11 mouse cellular contexts compared by ENCODE assay signal in genomic region chr1:63247831-63248359, GRCm38 (mm10). TPM values are rescaled to one million over a fixed set of nuclear protein-coding genes. Genes with fewer than 3 reads are reported as not detected.
DNase-seq lines count a peak whose midpoint lies in the region; ATAC-seq lines count a peak whose summit lies in the region.
"Had no signal": no experiment of that assay in that cellular context is flagged by ENCODE, and none has a peak within 500 bp of the region (broad histone marks: within the 10 kb centered on the region; RNA-seq: fewer than 3 reads in every experiment).

No protein-coding gene starts in this region.

- H3K4me2 ChIP-seq in kidney, embryonic 16.5 days (replicated peaks; ENCODE audit: low read depth, low read length) = peak overlapping the region; percentile 57
- peak overlapping the region; percentile 44 for H3K4me2 ChIP-seq in embryonic facial prominence, embryonic 12.5 days (replicated peaks)
- H3K4me2 ChIP-seq in intestine, embryonic 14.5 days (ENCODE audit: low read length) = peak overlapping the region; percentile 60
- H3K4me2 ChIP-seq in neural tube, embryonic 14.5 days (ENCODE audit: low read depth, low read length) = peak overlapping the region; percentile 46

- ATAC-seq in kidney, embryonic 16.5 days (ENCODE audit: low FRiP score, low TSS enrichment) = no peak
- no peak for ATAC-seq in embryonic facial prominence, embryonic 12.5 days (ENCODE audit: insufficient number of reproducible peaks, insufficient read depth, low FRiP score, low TSS enrichment)
- no peak for ATAC-seq in intestine, embryonic 14.5 days (replicated peaks; ENCODE audit: low FRiP score, low TSS enrichment, low read depth)
- no peak for ATAC-seq in neural tube, embryonic 14.5 days (ENCODE audit: low read depth)
- ATAC-seq in megakaryocyte progenitor cell, adult 5-6 weeks (replicated peaks; ENCODE audit: poor library complexity) = no peak

- no peaks in the 10 kb centered on the region for H3K9me3 ChIP-seq in kidney, embryonic 16.5 days (ENCODE audit: low read length)
- no peaks in the 10 kb centered on the region for H3K9me3 ChIP-seq in embryonic facial prominence, embryonic 12.5 days
- H3K9me3 ChIP-seq in intestine, embryonic 14.5 days (ENCODE audit: control insufficient read depth, low read length) = no peaks in the 10 kb centered on the region
- H3K9me3 ChIP-seq in neural tube, embryonic 14.5 days (ENCODE audit: control insufficient read depth, low read length) = no peaks in the 10 kb centered on the region

- no peak overlapping the region for H3K27ac ChIP-seq in kidney, embryonic 16.5 days (ENCODE audit: low read length)
- no peak overlapping the region for H3K27ac ChIP-seq in embryonic facial prominence, embryonic 12.5 days
- H3K27ac ChIP-seq in intestine, embryonic 14.5 days (ENCODE audit: low read depth) = no peak overlapping the region
- no peak overlapping the region for H3K27ac ChIP-seq in neural tube, embryonic 14.5 days (ENCODE audit: low read depth, low read length)
- H3K27ac ChIP-seq: left cerebral cortex, adult 2 months had no signal

- H3K27me3 ChIP-seq in kidney, embryonic 16.5 days (ENCODE audit: insufficient read depth, low read length) = peaks cover 81% of the 10 kb centered on the region
- peaks cover 41% of the 10 kb centered on the region for H3K27me3 ChIP-seq in embryonic facial prominence, embryonic 12.5 days
- peaks cover 79% of the 10 kb centered on the region for H3K27me3 ChIP-seq in intestine, embryonic 14.5 days (replicated peaks; ENCODE audit: control insufficient read depth, insufficient read depth, low read length)
- H3K27me3 ChIP-seq in neural tube, embryonic 14.5 days (ENCODE audit: control insufficient read depth, insufficient read depth, low read length) = peaks cover 26% of the 10 kb centered on the region

- H3K9ac ChIP-seq in kidney, embryonic 16.5 days (replicated peaks; ENCODE audit: low read length) = peak overlapping the region; percentile 40; the same call in 1 of the 2 replicates
- no peak overlapping the region for H3K9ac ChIP-seq in embryonic facial prominence, embryonic 12.5 days
- peak overlapping the region; percentile 41 for H3K9ac ChIP-seq in intestine, embryonic 14.5 days (ENCODE audit: low read length)
- peak overlapping the region; percentile 2; the same call in 1 of the 2 replicates for H3K9ac ChIP-seq in neural tube, embryonic 14.5 days (replicated peaks; ENCODE audit: low read depth, low read length)

- H3K36me3 ChIP-seq in kidney, embryonic 16.5 days (ENCODE audit: insufficient read depth, low read length) = no peaks in the 10 kb centered on the region
- H3K36me3 ChIP-seq in embryonic facial prominence, embryonic 12.5 days = no peaks in the 10 kb centered on the region
- H3K36me3 ChIP-seq in intestine, embryonic 14.5 days (ENCODE audit: control insufficient read depth, insufficient read depth, low read length) = no peaks in the 10 kb centered on the region
- H3K36me3 ChIP-seq in neural tube, embryonic 14.5 days (ENCODE audit: control insufficient read depth, insufficient read depth, low read length) = no peaks in the 10 kb centered on the region

- H3K4me3 ChIP-seq in kidney, embryonic 16.5 days (ENCODE audit: low read length) = peak overlapping the region; percentile 36
- peak overlapping the region; percentile 29 for H3K4me3 ChIP-seq in embryonic facial prominence, embryonic 12.5 days
- peak overlapping the region; percentile 29 for H3K4me3 ChIP-seq in intestine, embryonic 14.5 days (ENCODE audit: low read depth, low read length)
- H3K4me3 ChIP-seq in neural tube, embryonic 14.5 days (ENCODE audit: low read depth, low read length) = peak overlapping the region; percentile 18
- H3K4me3 ChIP-seq: left cerebral cortex, adult 2 months; myocyte had no signal

- under 1% methylated on average over 18 of the region's 18 CpGs for WGBS in kidney, embryonic 16.5 days
- 1% methylated on average over 18 of the region's 18 CpGs for WGBS in embryonic facial prominence, embryonic 12.5 days
- under 1% methylated on average over 18 of the region's 18 CpGs for WGBS in intestine, embryonic 14.5 days
- 1% methylated on average over 18 of the region's 18 CpGs for WGBS in neural tube, embryonic 14.5 days

- peaks cover 6% of the 10 kb centered on the region; the same call in 1 of the 2 replicates for H3K4me1 ChIP-seq in kidney, embryonic 16.5 days (ENCODE audit: insufficient read depth, low read length)
- no peaks in the 10 kb centered on the region for H3K4me1 ChIP-seq in embryonic facial prominence, embryonic 12.5 days
- no peaks in the 10 kb centered on the region for H3K4me1 ChIP-seq in intestine, embryonic 14.5 days (replicated peaks; ENCODE audit: control insufficient read depth, insufficient read depth, low read length)
- H3K4me1 ChIP-seq in neural tube, embryonic 14.5 days (ENCODE audit: control insufficient read depth, insufficient read depth, low read length) = peaks cover 4% of the 10 kb centered on the region; the same call in 1 of the 2 replicates

- no peak for DNase-seq in kidney, postnatal 14 days
- peak; percentile 81 for DNase-seq in intestine, embryonic 14.5 days (ENCODE audit: low spot score)
- DNase-seq in adrenal gland, postnatal 36 days = no peak
- DNase-seq in thymus, postnatal 10 days (ENCODE audit: low spot score in 2 of 2) = no peak
- DNase-seq: thymus, postnatal 25 days had no signal

RNA-seq across cellular contexts. Expression of gene Zdbf2, which starts 25.2 kb away (rescaled TPM):
- 4.2 and 4.8 TPM in 2 replicates for polyA plus RNA-seq in kidney, embryonic 16.5 days (2015; fragmentation: Nextera tagmentation; extraction: Ambion mirVana)
- 22.2 and 24.0 TPM in 2 replicates for polyA plus RNA-seq in embryonic facial prominence, embryonic 12.5 days (2016; fragmentation: Nextera tagmentation; extraction: Ambion mirVana)
- 7.5 and 9.6 TPM in 2 replicates for polyA plus RNA-seq in intestine, embryonic 14.5 days (2014; fragmentation: Nextera tagmentation; extraction: Ambion mirVana)
- polyA plus RNA-seq in neural tube, embryonic 14.5 days (2014; fragmentation: Nextera tagmentation; extraction: Ambion mirVana) = 25.6 and 36.0 TPM in 2 replicates
- 10 to 100 TPM; 10.9 to 18.3 TPM for total RNA-seq in adrenal gland, postnatal 36 days (2021)
- total RNA-seq in megakaryocyte progenitor cell, adult 5-6 weeks (2015) = not detected in 2 replicates
- not detected in 2 replicates for total RNA-seq in megakaryocyte progenitor cell, adult 5-6 weeks (2017)

RNA-seq across cellular contexts. Expression of gene Gpr1, which starts 33.6 kb away (rescaled TPM):
- polyA plus RNA-seq in kidney, embryonic 16.5 days (2015; fragmentation: Nextera tagmentation; extraction: Ambion mirVana) = 0.07 and 0.09 TPM in 2 replicates
- polyA plus RNA-seq in embryonic facial prominence, embryonic 12.5 days (2016; fragmentation: Nextera tagmentation; extraction: Ambion mirVana) = 0.15 and 0.24 TPM in 2 replicates
- polyA plus RNA-seq in intestine, embryonic 14.5 days (2014; fragmentation: Nextera tagmentation; extraction: Ambion mirVana) = 0.09 TPM in 1 of 2 replicates, not detected in the other
- 0.73 and 1.3 TPM in 2 replicates for polyA plus RNA-seq in neural tube, embryonic 14.5 days (2014; fragmentation: Nextera tagmentation; extraction: Ambion mirVana)
- under 1 TPM; 0.17 to 0.23 TPM for total RNA-seq in adrenal gland, postnatal 36 days (2021)
- not detected in 2 replicates for total RNA-seq in megakaryocyte progenitor cell, adult 5-6 weeks (2015)
- not detected in 2 replicates for total RNA-seq in megakaryocyte progenitor cell, adult 5-6 weeks (2017)
